Mouse (Mus musculus) MEL (cell line): ENCODE results near the gene Inafm2. TPM values are rescaled to one million over a fixed set of nuclear protein-coding genes. Genes with fewer than 3 reads are reported as not detected.

Source experiments
- DNase-seq: peaks from one replicate; pipeline ENCODE4 v3.0.0; 2011; ENCODE audit warnings: low read depth, low spot score
- H3K27ac ChIP-seq: 2 replicates; pipeline ENCODE4 v1.5.1; 2012; ENCODE audit warnings: low read depth, mild to moderate bottlenecking, control low read depth, low read length, moderate library complexity; ENCODE audit not compliant: control insufficient read depth
- H3K27me3 ChIP-seq, 2 experiments: fragments of 150-350 bp in 1 of 2; sonication (generic) in 1 of 2; 2 replicates each; pipeline ENCODE4 v1.6.1; 2012; ENCODE audit warnings: low read length in 2 of 2, mild to moderate bottlenecking in 2 of 2, improper control_type of control experiment in 1 of 2, moderate library complexity in 1 of 2; ENCODE audit not compliant: insufficient read depth in 2 of 2, control insufficient read depth in 1 of 2
- H3K36me3 ChIP-seq, 2 experiments: 2 replicates each; pipeline ENCODE4 v1.6.1; 2012 to 2014; ENCODE audit warnings: low read length in 2 of 2, improper control_type of control experiment in 1 of 2, inconsistent platforms in 1 of 2, mild to moderate bottlenecking in 1 of 2; ENCODE audit not compliant: insufficient read depth in 2 of 2, control insufficient read depth in 1 of 2
- H3K4me1 ChIP-seq, 2 experiments: fragments of 150-350 bp in 1 of 2; sonication (generic) in 1 of 2; 2 replicates each; pipeline ENCODE4 v1.6.1; 2012; ENCODE audit warnings: low read length in 2 of 2, improper control_type of control experiment in 1 of 2, mild to moderate bottlenecking in 1 of 2; ENCODE audit not compliant: insufficient read depth in 2 of 2, control insufficient read depth in 1 of 2
- H3K4me3 ChIP-seq, 2 experiments: fragments of 150-350 bp in 1 of 2; sonication (generic) in 1 of 2; 2 replicates each; pipeline ENCODE4 v1.5.1; 2012; ENCODE audit warnings: low read depth in 2 of 2, low read length in 2 of 2, mild to moderate bottlenecking in 2 of 2, moderate library complexity in 2 of 2, control low read depth in 1 of 2, improper control_type of control experiment in 1 of 2; ENCODE audit not compliant: control insufficient read depth in 1 of 2, insufficient read depth in 1 of 2
- H3K79me2 ChIP-seq: 2 replicates; pipeline ENCODE4 v1.6.1; 2012; ENCODE audit warnings: mild to moderate bottlenecking, low read length, moderate library complexity; ENCODE audit not compliant: control insufficient read depth, poor library complexity, insufficient read depth
- H3K9ac ChIP-seq: 2 replicates; pipeline ENCODE4 v1.6.1; 2012; ENCODE audit warnings: low read depth, mild to moderate bottlenecking, control low read depth, low read length, moderate library complexity; ENCODE audit not compliant: control insufficient read depth, poor library complexity, severe bottlenecking
- H3K9me3 ChIP-seq: fragments of 150-350 bp; sonication (generic); replicated peaks from 2 replicates; pipeline ENCODE4 v1.6.1; 2012; ENCODE audit warnings: mild to moderate bottlenecking, low read length, improper control_type of control experiment, moderate library complexity; ENCODE audit not compliant: insufficient read depth
- BHLHE40 ChIP-seq: IDR thresholded peaks from 2 replicates; pipeline ENCODE4 v1.6.1; 2012; ENCODE audit warnings: low read depth, mild to moderate bottlenecking, inconsistent platforms, low read length, improper control_type of control experiment, borderline replicate concordance
- CTCF ChIP-seq, 3 experiments: IDR thresholded peaks in 2 of 3; conservative IDR thresholded peaks in 1 of 3; 2 replicates each; pipeline ENCODE4 v1.5.1; 2011 to 2012; ENCODE audit warnings: low read length in 3 of 3, low read depth in 2 of 3, mild to moderate bottlenecking in 2 of 3, improper control_type of control experiment in 1 of 3, inconsistent platforms in 1 of 3, mixed read lengths in 1 of 3, moderate library complexity in 1 of 3; ENCODE audit not compliant: control insufficient read depth in 1 of 3, insufficient read depth in 1 of 3, poor library complexity in 1 of 3, severe bottlenecking in 1 of 3
- E2F4 ChIP-seq: IDR thresholded peaks from 2 replicates; pipeline ENCODE4 v1.6.1; 2011; ENCODE audit warnings: low read depth, low read length, improper control_type of control experiment, borderline replicate concordance
- ELF1 ChIP-seq: IDR thresholded peaks from 2 replicates; pipeline ENCODE4 v1.6.1; 2014; ENCODE audit warnings: low read depth, mild to moderate bottlenecking, inconsistent platforms, low read length, improper control_type of control experiment, moderate library complexity
- EP300 ChIP-seq, 2 experiments: IDR thresholded peaks; 2 replicates each; pipeline ENCODE4 v1.6.1; 2011; ENCODE audit warnings: improper control_type of control experiment in 2 of 2, low read length in 2 of 2, low read depth in 1 of 2, mild to moderate bottlenecking in 1 of 2
- ETS1 ChIP-seq: IDR thresholded peaks from 2 replicates; pipeline ENCODE4 v1.6.1; 2012; ENCODE audit warnings: low read depth, mild to moderate bottlenecking, inconsistent platforms, low read length, improper control_type of control experiment, moderate library complexity
- GATA1 ChIP-seq: IDR thresholded peaks from 2 replicates; pipeline ENCODE4 v1.6.1; 2011; ENCODE audit warnings: low read depth, low read length, improper control_type of control experiment
- HCFC1 ChIP-seq: IDR thresholded peaks from 2 replicates; pipeline ENCODE4 v1.6.1; 2012; ENCODE audit warnings: low read depth, mild to moderate bottlenecking, inconsistent platforms, low read length, improper control_type of control experiment, moderate library complexity
- JUND ChIP-seq: IDR thresholded peaks from 2 replicates; pipeline ENCODE4 v1.6.1; 2011; ENCODE audit warnings: low read depth, mild to moderate bottlenecking, improper control_type of control experiment, low read length
- KAT2A ChIP-seq: conservative IDR thresholded peaks from 2 replicates; pipeline ENCODE4 v1.6.1; 2012; ENCODE audit warnings: low read depth, low read length, improper control_type of control experiment, inconsistent platforms
- MEF2A ChIP-seq: IDR thresholded peaks from 2 replicates; pipeline ENCODE4 v1.6.1; 2014; ENCODE audit warnings: low read depth, mild to moderate bottlenecking, inconsistent platforms, low read length, improper control_type of control experiment; ENCODE audit not compliant: poor library complexity, insufficient replicate concordance, severe bottlenecking; ENCODE audit errors: extremely low read depth
- MYC ChIP-seq: IDR thresholded peaks from 2 replicates; pipeline ENCODE4 v1.6.1; 2011; ENCODE audit warnings: low read depth, mild to moderate bottlenecking, low read length, improper control_type of control experiment, moderate library complexity
- NELFE ChIP-seq: IDR thresholded peaks from 2 replicates; pipeline ENCODE4 v1.6.1; 2011; ENCODE audit warnings: low read depth, low read length, improper control_type of control experiment
- NRF1 ChIP-seq: IDR thresholded peaks from 2 replicates; pipeline ENCODE4 v1.6.1; 2014; ENCODE audit warnings: low read depth, mild to moderate bottlenecking, inconsistent platforms, low read length, improper control_type of control experiment, moderate library complexity; ENCODE audit not compliant: poor library complexity, insufficient read depth, severe bottlenecking
- POLR2AphosphoS2 ChIP-seq: IDR thresholded peaks from 2 replicates; pipeline ENCODE4 v1.6.1; 2011; ENCODE audit warnings: low read length, improper control_type of control experiment
- POLR2AphosphoS5 ChIP-seq: IDR thresholded peaks from 2 replicates; pipeline ENCODE4 v1.6.1; 2012; ENCODE audit warnings: low read depth, borderline replicate concordance, mild to moderate bottlenecking, inconsistent platforms, low read length, moderate library complexity, mixed read lengths
- RCOR1 ChIP-seq: IDR thresholded peaks from 2 replicates; pipeline ENCODE4 v1.6.1; 2012; ENCODE audit warnings: low read depth, mild to moderate bottlenecking, inconsistent platforms, low read length, improper control_type of control experiment
- SIN3A ChIP-seq: IDR thresholded peaks from 2 replicates; pipeline ENCODE4 v1.6.1; 2012; ENCODE audit warnings: low read length, improper control_type of control experiment, inconsistent platforms
- SMC3 ChIP-seq: IDR thresholded peaks from 2 replicates; pipeline ENCODE4 v1.6.1; 2011; ENCODE audit warnings: low read depth, low read length, improper control_type of control experiment
- TBP ChIP-seq: IDR thresholded peaks from 2 replicates; pipeline ENCODE4 v1.8.0; 2011; ENCODE audit warnings: low read depth, low read length, improper control_type of control experiment
- TCF12 ChIP-seq: IDR thresholded peaks from 2 replicates; pipeline ENCODE4 v1.6.1; 2014; ENCODE audit warnings: low read depth, mild to moderate bottlenecking, inconsistent platforms, low read length, improper control_type of control experiment, moderate library complexity
- UBTF ChIP-seq: IDR thresholded peaks from 2 replicates; pipeline ENCODE4 v1.6.1; 2012; ENCODE audit warnings: low read depth, mild to moderate bottlenecking, inconsistent platforms, low read length, improper control_type of control experiment, moderate library complexity, borderline replicate concordance; ENCODE audit not compliant: insufficient read depth
- USF1 ChIP-seq: IDR thresholded peaks from 2 replicates; pipeline ENCODE4 v1.6.1; 2014; ENCODE audit warnings: low read depth, mild to moderate bottlenecking, inconsistent platforms, low read length, improper control_type of control experiment, moderate library complexity
- ZKSCAN1 ChIP-seq: IDR thresholded peaks from 2 replicates; pipeline ENCODE4 v1.6.1; 2012; ENCODE audit warnings: low read depth, mild to moderate bottlenecking, inconsistent platforms, low read length, improper control_type of control experiment, moderate library complexity
- polyA plus RNA-seq, 2 experiments: library from polyadenylated mRNA; stranded (reverse) in 1 of 2; unstranded in 1 of 2; fragments of >175 nt in 1 of 2; fragments of >200 nt in 1 of 2; gene quantifications; 2 replicates each; pipeline versions ENCODE4 v1.2.1 to v1.2.4; 2012; ENCODE audit warnings: low replicate concordance in 2 of 2, low read depth in 1 of 2; ENCODE audit not compliant: insufficient read length in 2 of 2, insufficient read depth in 1 of 2, missing spikeins in 1 of 2
- total RNA-seq: library from RNA; depleted of rRNA; stranded (reverse); fragments of 300-350 nt; gene quantifications from 2 replicates; pipeline ENCODE4 v1.2.3, GENCODE M21; 2012

Gene Inafm2
- total and polyA plus RNA-seq, 3 experiments: 8.6 to 14.5 TPM; not detected in 1

DNA sequence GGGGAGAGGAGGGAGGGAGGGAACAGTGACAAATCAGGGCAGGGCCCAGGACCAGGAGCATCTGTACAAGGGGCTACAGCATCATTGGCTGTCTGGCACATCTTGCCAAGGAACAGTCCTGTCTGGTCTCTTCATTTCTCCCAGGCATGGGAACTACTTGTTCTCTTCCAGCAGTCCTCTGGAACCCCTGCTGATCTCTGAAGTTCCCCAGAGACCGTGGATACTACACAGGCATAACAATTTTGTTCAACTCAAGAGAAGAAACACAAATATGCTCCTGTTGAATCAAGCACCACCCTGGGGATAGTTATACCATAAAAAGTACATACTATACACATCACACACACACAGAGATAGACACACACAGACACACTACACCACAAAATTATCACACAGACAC lies 35.6 kb downstream of the Inafm2 start:
- no peak for DNase-seq
- H3K4me3 ChIP-seq: no peak overlapping the region
- H3K4me1 ChIP-seq: peaks cover 18 to 50% of the 10 kb centered on the region in 2 experiments
- H3K36me3 ChIP-seq: peaks cover 0 to 26% of the 10 kb centered on the region in 2 experiments; a peak in 2 of 4 replicates
- H3K9ac ChIP-seq: no peak overlapping the region
- TF ChIP-seq NRF1 (no peak), BHLHE40 (no peak), RCOR1 (no peak), KAT2A (no peak), E2F4 (no peak), CTCF (IDR thresholded peaks at IDR 0.05 in 2 of 3, conservative IDR thresholded peaks at IDR 0.05 in 1 of 3; ENCODE audit: control insufficient read depth in 1 of 3, insufficient read depth in 1 of 3, low read depth in 2 of 3, low read length in 3 of 3, poor library complexity in 1 of 3, severe bottlenecking in 1 of 3) (no peak), SMC3 (no peak), POLR2AphosphoS2 (no peak), UBTF (no peak), TBP (no peak), MEF2A (no peak), EP300 (IDR thresholded peaks at IDR 0.05; ENCODE audit: low read depth in 1 of 2, low read length in 2 of 2) (no peak), MYC (no peak), ELF1 (no peak), NELFE (no peak), HCFC1 (no peak), POLR2AphosphoS5 (no peak), ZKSCAN1 (no peak)
- H3K27ac ChIP-seq: no peak overlapping the region
- no peaks in the 10 kb centered on the region for H3K27me3 ChIP-seq
- no peaks in the 10 kb centered on the region for H3K79me2 ChIP-seq
- H3K9me3 ChIP-seq: no peaks in the 10 kb centered on the region

DNA sequence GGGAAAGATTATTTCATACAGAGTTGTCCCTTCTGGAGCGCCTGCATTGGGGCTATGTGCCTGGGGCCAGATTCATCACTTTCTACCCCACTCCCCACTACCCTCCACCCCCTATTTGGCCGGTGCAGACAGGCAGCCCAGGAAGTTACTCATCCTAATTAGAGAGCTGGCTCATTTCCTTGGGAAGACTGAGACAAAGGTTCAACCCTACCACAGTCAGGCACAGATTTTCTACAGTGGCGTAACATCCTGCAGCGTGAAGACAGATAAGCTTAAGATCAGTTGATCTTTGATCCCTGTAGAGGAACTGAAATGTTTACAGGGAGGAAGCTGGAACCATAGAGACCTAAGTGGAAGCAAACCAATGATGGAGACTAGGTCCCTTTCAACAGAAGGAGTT lies 36.7 kb downstream of the Inafm2 start:
- H3K4me1 ChIP-seq: peaks cover 21 to 56% of the 10 kb centered on the region in 2 experiments
- H3K9ac ChIP-seq: no peak overlapping the region
- H3K79me2 ChIP-seq: no peaks in the 10 kb centered on the region; the same call in 1 of the 2 replicates
- H3K9me3 ChIP-seq: no peaks in the 10 kb centered on the region
- no peaks in the 10 kb centered on the region for H3K27me3 ChIP-seq
- no peak overlapping the region for H3K4me3 ChIP-seq
- peaks cover 0 to 32% of the 10 kb centered on the region in 2 experiments; a peak in 2 of 4 replicates for H3K36me3 ChIP-seq
- DNase-seq: no peak
- TF ChIP-seq USF1 (peak; percentile 62), EP300 (IDR thresholded peaks at IDR 0.05; ENCODE audit: low read depth in 1 of 2, low read length in 2 of 2) (peak in 1 of 2 experiments; percentile 21; a peak in 1 of 4 replicates), TCF12 (0 out of 2 replicates have a peak, but pooled peaks have one; percentile 16), JUND (no peak), ETS1 (peak; percentile 89), GATA1 (peak; percentile 44), RCOR1 (peak; percentile 86), BHLHE40 (no peak), SIN3A (0 out of 2 replicates have a peak, but pooled peaks have one; percentile 45), ELF1 (no peak)
- TF ChIP-seq, all 39 proteins: peak for 7
- H3K27ac ChIP-seq: no peak overlapping the region
